Mouse (Mus musculus): ENCODE data around the gene C130050O18Rik. TPM values are rescaled to one million over a fixed set of nuclear protein-coding genes. Genes with fewer than 3 reads are reported as not detected.

Gene C130050O18Rik
- polyA plus RNA-seq (2014; fragmentation: Illumina TruSeq; extraction: RNeasy Lipid Tissue Mini Kit (QIAGEN cat#74804); ENCODE audit: low read depth, low replicate concordance) = not detected

GRCm38 (mm10) chr5:139404801-139405401 lies at the start of gene C130050O18Rik:
Gene C130050O18Rik (plus strand): TSS chr5:139405280.

GRCm38 (mm10) chr5:139377468-139378270 lies 27.4 kb upstream of the C130050O18Rik start, which contains the start of gene Gpr146:
Gene Gpr146 (plus strand): TSS chr5:139377697.

GRCm38 (mm10) chr5:139423026-139423865 lies 18.2 kb downstream of the C130050O18Rik start, which contains the start of gene Gper1:
Gene Gper1 (plus strand): TSS chr5:139423151.

GRCm38 (mm10) chr5:139460384-139461067 lies 55.4 kb downstream of the C130050O18Rik start, which contains the start of gene 3110082I17Rik:
Gene 3110082I17Rik (minus strand): TSS chr5:139460527.

Other genes with a start within 250 kb of the C130050O18Rik start
- gene Sun1, start 204.6 kb upstream of the C130050O18Rik start, polyA plus RNA-seq (2014; fragmentation: Illumina TruSeq; extraction: RNeasy Lipid Tissue Mini Kit (QIAGEN cat#74804); ENCODE audit: low read depth, low replicate concordance) = 42.7 TPM
- 9.2 TPM for gene Get4, start 153.0 kb upstream of the C130050O18Rik start, polyA plus RNA-seq (2014; fragmentation: Illumina TruSeq; extraction: RNeasy Lipid Tissue Mini Kit (QIAGEN cat#74804); ENCODE audit: low read depth, low replicate concordance)
- 0.15 TPM for gene Adap1, start 79.7 kb upstream of the C130050O18Rik start, polyA plus RNA-seq (2014; fragmentation: Illumina TruSeq; extraction: RNeasy Lipid Tissue Mini Kit (QIAGEN cat#74804); ENCODE audit: low read depth, low replicate concordance)
- gene Cox19, start 53.9 kb upstream of the C130050O18Rik start, polyA plus RNA-seq (2014; fragmentation: Illumina TruSeq; extraction: RNeasy Lipid Tissue Mini Kit (QIAGEN cat#74804); ENCODE audit: low read depth, low replicate concordance) = 8.3 TPM
- gene Cyp2w1, start 52.7 kb upstream of the C130050O18Rik start, polyA plus RNA-seq (2014; fragmentation: Illumina TruSeq; extraction: RNeasy Lipid Tissue Mini Kit (QIAGEN cat#74804); ENCODE audit: low read depth, low replicate concordance) = not detected
- gene Gpr146, start 27.6 kb upstream of the C130050O18Rik start, polyA plus RNA-seq (2014; fragmentation: Illumina TruSeq; extraction: RNeasy Lipid Tissue Mini Kit (QIAGEN cat#74804); ENCODE audit: low read depth, low replicate concordance) = 0.20 TPM
- gene Gper1, start 17.9 kb downstream of the C130050O18Rik start, polyA plus RNA-seq (2014; fragmentation: Illumina TruSeq; extraction: RNeasy Lipid Tissue Mini Kit (QIAGEN cat#74804); ENCODE audit: low read depth, low replicate concordance) = not detected
- gene 3110082I17Rik, start 55.2 kb downstream of the C130050O18Rik start, polyA plus RNA-seq (2014; fragmentation: Illumina TruSeq; extraction: RNeasy Lipid Tissue Mini Kit (QIAGEN cat#74804); ENCODE audit: low read depth, low replicate concordance) = 1.6 TPM
- gene Zfand2a, start 79.3 kb downstream of the C130050O18Rik start, polyA plus RNA-seq (2014; fragmentation: Illumina TruSeq; extraction: RNeasy Lipid Tissue Mini Kit (QIAGEN cat#74804); ENCODE audit: low read depth, low replicate concordance) = 6.8 TPM
- gene Uncx, start 138.2 kb downstream of the C130050O18Rik start, polyA plus RNA-seq (2014; fragmentation: Illumina TruSeq; extraction: RNeasy Lipid Tissue Mini Kit (QIAGEN cat#74804); ENCODE audit: low read depth, low replicate concordance) = not detected